Mouse (Mus musculus): Measurements from ENCODE around the gene Gp2.

DNA sequence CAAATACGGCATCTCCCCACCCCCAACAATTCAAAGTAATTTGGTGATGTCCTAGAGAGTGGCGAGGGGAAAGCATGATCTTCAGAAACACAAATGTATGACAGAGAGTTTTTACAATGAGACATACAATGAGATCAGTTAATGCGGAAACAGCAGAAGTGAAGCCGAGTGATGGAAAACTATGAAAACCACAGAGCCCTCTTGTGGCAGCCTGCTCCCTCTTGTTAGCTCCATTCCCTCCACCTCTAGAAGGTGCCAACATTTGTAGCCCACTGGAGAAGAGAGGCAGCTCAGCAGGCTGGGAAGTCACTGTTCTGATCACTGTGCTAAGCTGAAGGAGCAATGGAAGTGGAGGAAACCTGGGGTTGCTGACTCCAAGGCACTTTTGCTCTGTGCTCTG lies 15.2 kb downstream of the Gp2 start:
- TF ChIP-seq CTCF (IDR thresholded peaks at IDR 0.05; ENCODE audit: insufficient read depth, low read depth, low read length), result no peak
- no peak for TF ChIP-seq POLR2A (IDR thresholded peaks at IDR 0.05; ENCODE audit: insufficient read depth, low read depth, low read length)

Data from olfactory bulb, adult 2 months (tissue).